Mouse (Mus musculus): ENCODE measurements around the gene Rab5c. TPM values are rescaled to one million over a fixed set of nuclear protein-coding genes. Genes with fewer than 3 reads are reported as not detected.

Rab5c gene
- polyA plus RNA-seq, 2 experiments = 57.4 to 109 TPM

- DNase-seq (ENCODE audit: low read depth in 3 of 3, low spot score in 3 of 3) (no peak), ATAC-seq (ENCODE audit: insufficient read depth) (no peak)
- Histone ChIP-seq H3K4me1 (replicated peaks; ENCODE audit: control insufficient read depth in 2 of 2, insufficient read depth in 2 of 2, low read length in 1 of 2) (peaks cover 20 to 35% of the 10 kb centered on the region in 2 experiments), H3K9ac (replicated peaks) (no peak overlapping the region), H3K27me3 (ENCODE audit: control insufficient read depth, insufficient read depth, low read length) (no peaks in the 10 kb centered on the region), H3K4me2 (ENCODE audit: low read depth) (no peak overlapping the region), H3K4me3 (ENCODE audit: insufficient read depth in 1 of 2, low read depth in 2 of 2, low read length in 2 of 2) (no peak overlapping the region), H3K9me3 (ENCODE audit: control insufficient read depth, low read length) (no peaks in the 10 kb centered on the region), H3K36me3 (replicated peaks; ENCODE audit: control insufficient read depth, insufficient read depth, low read depth) (peaks cover 50% of the 10 kb centered on the region), H3K27ac (no peak overlapping the region)
- WGBS (ENCODE audit: insufficient replicate concordance) = 79% methylated on average over 3 of the region's 3 CpGs
- no peak for TF ChIP-seq CTCF (IDR thresholded peaks at IDR 0.05; ENCODE audit: low read depth)
- no peak for TF ChIP-seq EP300 (IDR thresholded peaks at IDR 0.05; ENCODE audit: low read depth)
Observed at GRCm38 (mm10) chr11:100719312-100719711, 18.7 kb downstream of the Rab5c start.

GRCm38 (mm10) chr11:100718866-100719265 is 19.1 kb downstream of the Rab5c start:
- ATAC-seq (ENCODE audit: insufficient read depth) = no peak
- DNase-seq (ENCODE audit: low read depth in 3 of 3, low spot score in 3 of 3) = no peak
- Histone ChIP-seq H3K4me3 (ENCODE audit: insufficient read depth in 1 of 2, low read depth in 2 of 2, low read length in 2 of 2) (no peak overlapping the region), H3K4me2 (ENCODE audit: low read depth) (no peak overlapping the region), H3K27ac (no peak overlapping the region), H3K9ac (replicated peaks) (no peak overlapping the region), H3K27me3 (ENCODE audit: control insufficient read depth, insufficient read depth, low read length) (no peaks in the 10 kb centered on the region), H3K9me3 (ENCODE audit: control insufficient read depth, low read length) (no peaks in the 10 kb centered on the region), H3K36me3 (replicated peaks; ENCODE audit: control insufficient read depth, insufficient read depth, low read depth) (peaks cover 50% of the 10 kb centered on the region), H3K4me1 (replicated peaks; ENCODE audit: control insufficient read depth in 2 of 2, insufficient read depth in 2 of 2, low read length in 1 of 2) (peaks cover 24 to 37% of the 10 kb centered on the region in 2 experiments)
- 88% methylated on average over 4 of the region's 4 CpGs for WGBS (ENCODE audit: insufficient replicate concordance)
- TF ChIP-seq CTCF (IDR thresholded peaks at IDR 0.05; ENCODE audit: low read depth) = no peak
- TF ChIP-seq EP300 (IDR thresholded peaks at IDR 0.05; ENCODE audit: low read depth) = no peak

- DNase-seq (ENCODE audit: low read depth in 3 of 3, low spot score in 3 of 3) = no peak
- Histone ChIP-seq H3K4me2 (ENCODE audit: low read depth) (no peak overlapping the region), H3K27me3 (ENCODE audit: control insufficient read depth, insufficient read depth, low read length) (no peaks in the 10 kb centered on the region), H3K36me3 (replicated peaks; ENCODE audit: control insufficient read depth, insufficient read depth, low read depth) (peaks cover 50% of the 10 kb centered on the region), H3K9ac (replicated peaks) (no peak overlapping the region), H3K27ac (no peak overlapping the region), H3K4me3 (ENCODE audit: insufficient read depth in 1 of 2, low read depth in 2 of 2, low read length in 2 of 2) (no peak overlapping the region), H3K4me1 (replicated peaks; ENCODE audit: control insufficient read depth in 2 of 2, insufficient read depth in 2 of 2, low read length in 1 of 2) (peaks cover 28 to 40% of the 10 kb centered on the region in 2 experiments), H3K9me3 (ENCODE audit: control insufficient read depth, low read length) (no peaks in the 10 kb centered on the region)
- no peak for ATAC-seq (ENCODE audit: insufficient read depth)
- WGBS (ENCODE audit: insufficient replicate concordance) = 87% methylated on average over 7 of the region's 7 CpGs
- TF ChIP-seq CTCF (IDR thresholded peaks at IDR 0.05; ENCODE audit: low read depth) (no peak), EP300 (IDR thresholded peaks at IDR 0.05; ENCODE audit: low read depth) (no peak)
Observed at GRCm38 (mm10) chr11:100718462-100718861, 19.6 kb downstream of the Rab5c start.

DNA sequence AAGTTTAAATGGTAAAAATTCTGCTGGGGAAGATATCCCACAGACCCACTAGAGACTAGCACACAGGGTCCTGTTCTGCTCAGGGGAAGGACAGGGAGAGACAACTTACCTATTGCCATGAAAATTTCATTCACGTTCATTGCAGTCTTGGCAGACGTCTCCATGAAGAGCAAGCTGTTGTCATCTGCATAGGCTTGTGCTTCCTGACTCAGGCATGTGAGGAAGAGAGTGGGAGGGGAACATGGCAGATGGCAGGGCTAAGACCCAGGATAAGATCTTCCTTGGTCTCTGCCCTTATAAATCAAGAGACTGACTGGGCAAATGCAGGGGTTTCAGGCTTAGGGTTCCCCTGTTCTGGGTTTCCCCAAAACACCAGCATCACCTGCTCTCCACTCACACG is 21.4 kb downstream of the Rab5c start:
- Histone ChIP-seq H3K9me3 (ENCODE audit: control insufficient read depth, low read length) (no peaks in the 10 kb centered on the region), H3K27me3 (ENCODE audit: control insufficient read depth, insufficient read depth, low read length) (no peaks in the 10 kb centered on the region), H3K9ac (replicated peaks) (no peak overlapping the region), H3K4me2 (ENCODE audit: low read depth) (no peak overlapping the region), H3K4me3 (ENCODE audit: insufficient read depth in 1 of 2, low read depth in 2 of 2, low read length in 2 of 2) (no peak overlapping the region), H3K27ac (no peak overlapping the region), H3K4me1 (replicated peaks; ENCODE audit: control insufficient read depth in 2 of 2, insufficient read depth in 2 of 2, low read length in 1 of 2) (peaks cover 23 to 41% of the 10 kb centered on the region in 2 experiments), H3K36me3 (replicated peaks; ENCODE audit: control insufficient read depth, insufficient read depth, low read depth) (peaks cover 50% of the 10 kb centered on the region)
- ATAC-seq (ENCODE audit: insufficient read depth) = no peak
- WGBS (ENCODE audit: insufficient replicate concordance) = 75% methylated on average over 3 of the region's 3 CpGs
- TF ChIP-seq CTCF (IDR thresholded peaks at IDR 0.05; ENCODE audit: low read depth) (no peak), EP300 (IDR thresholded peaks at IDR 0.05; ENCODE audit: low read depth) (no peak)
- DNase-seq (ENCODE audit: low read depth in 3 of 3, low spot score in 3 of 3) = no peak

DNA sequence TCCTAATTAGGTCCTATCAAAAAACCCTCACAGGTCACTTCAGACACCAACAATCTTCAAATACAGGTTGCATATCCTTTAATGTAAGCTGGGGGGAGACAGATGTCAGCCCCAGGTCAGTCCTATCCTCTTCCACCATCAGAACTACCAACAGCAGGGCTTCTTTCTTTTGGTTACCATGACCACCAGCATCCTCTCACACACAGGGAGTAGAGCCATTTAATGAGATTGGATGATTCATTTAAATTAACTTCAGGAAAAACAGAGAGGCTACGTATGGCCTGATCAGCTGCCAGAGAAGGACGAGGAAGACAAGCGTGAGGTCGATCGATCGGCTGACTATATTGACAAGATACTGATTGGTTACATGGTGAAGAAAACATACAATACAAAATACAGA is 23.1 kb downstream of the Rab5c start:
- Histone ChIP-seq H3K27me3 (ENCODE audit: control insufficient read depth, insufficient read depth, low read length) (no peaks in the 10 kb centered on the region), H3K4me2 (ENCODE audit: low read depth) (peak overlapping the region; percentile 85; the same call in 1 of the 2 replicates), H3K4me3 (ENCODE audit: insufficient read depth in 1 of 2, low read depth in 2 of 2, low read length in 2 of 2) (no peak overlapping the region), H3K36me3 (replicated peaks; ENCODE audit: control insufficient read depth, insufficient read depth, low read depth) (peaks cover 49% of the 10 kb centered on the region), H3K4me1 (replicated peaks; ENCODE audit: control insufficient read depth in 2 of 2, insufficient read depth in 2 of 2, low read length in 1 of 2) (peaks cover 25 to 33% of the 10 kb centered on the region in 2 experiments), H3K9ac (replicated peaks) (no peak overlapping the region), H3K27ac (no peak overlapping the region), H3K9me3 (ENCODE audit: control insufficient read depth, low read length) (no peaks in the 10 kb centered on the region)
- no peak for ATAC-seq (ENCODE audit: insufficient read depth)
- TF ChIP-seq EP300 (IDR thresholded peaks at IDR 0.05; ENCODE audit: low read depth) (no peak), CTCF (IDR thresholded peaks at IDR 0.05; ENCODE audit: low read depth) (no peak)
- 91% methylated on average over 6 of the region's 6 CpGs for WGBS (ENCODE audit: insufficient replicate concordance)
- DNase-seq (ENCODE audit: low read depth in 3 of 3, low spot score in 3 of 3) = no peak

All from liver, embryonic 14.5 days (tissue).